Mouse (Mus musculus) myocyte (in vitro differentiated cells): ENCODE data around the gene Txndc15.
A peak's percentile ranks its signal among the peaks of the same experiment; 100 is the strongest.

ENCODE experiments used
- CEBPB ChIP-seq: IDR thresholded peaks from 2 replicates; pipeline ENCODE4 v1.6.1; 2011; ENCODE audit warnings: mild to moderate bottlenecking, moderate library complexity; ENCODE audit not compliant: poor library complexity, insufficient read depth, severe bottlenecking
- E2F4 ChIP-seq: IDR thresholded peaks from one replicate; pipeline ENCODE4 v1.6.1; 2011; ENCODE audit warnings: mild to moderate bottlenecking, control low read depth, moderate library complexity; ENCODE audit not compliant: insufficient read depth
- MAX ChIP-seq: IDR thresholded peaks from one replicate; pipeline ENCODE4 v1.6.1; 2011; ENCODE audit warnings: low read depth, mild to moderate bottlenecking, control low read depth
- MYOD1 ChIP-seq, 3 experiments: IDR thresholded peaks; one replicate each; pipeline ENCODE4 v1.6.1; 2011; ENCODE audit warnings: control low read depth in 2 of 3, low read depth in 2 of 3, mild to moderate bottlenecking in 2 of 3, moderate library complexity in 1 of 3; ENCODE audit not compliant: insufficient read length in 2 of 3, control insufficient read depth in 1 of 3
- MYOG ChIP-seq, 3 experiments: IDR thresholded peaks; one replicate each; pipeline ENCODE4 v1.6.1; 2011; ENCODE audit warnings: control low read depth in 2 of 3, low read depth in 2 of 3, mild to moderate bottlenecking in 2 of 3; ENCODE audit not compliant: insufficient read length in 2 of 3, control insufficient read depth in 1 of 3, insufficient read depth in 1 of 3
- POLR2A ChIP-seq: IDR thresholded peaks from one replicate; pipeline ENCODE4 v1.6.1; 2011; ENCODE audit warnings: low read depth, mild to moderate bottlenecking, control low read depth, moderate library complexity; ENCODE audit not compliant: insufficient read length
- POLR2AphosphoS2 ChIP-seq: IDR thresholded peaks from one replicate; pipeline ENCODE4 v1.6.1; 2011; ENCODE audit warnings: low read depth, control low read depth; ENCODE audit not compliant: insufficient read length
- SRF ChIP-seq: IDR thresholded peaks from one replicate; pipeline ENCODE4 v1.6.1; 2011; ENCODE audit warnings: low read depth; ENCODE audit not compliant: control insufficient read depth, insufficient read length
- TCF12 ChIP-seq: IDR thresholded peaks from one replicate; pipeline ENCODE4 v1.6.1; 2011; ENCODE audit warnings: mild to moderate bottlenecking, control low read depth; ENCODE audit not compliant: poor library complexity, insufficient read depth, severe bottlenecking
- TCF3 ChIP-seq: IDR thresholded peaks from one replicate; pipeline ENCODE4 v1.6.1; 2011; ENCODE audit warnings: low read depth, control low read depth; ENCODE audit not compliant: insufficient read length
- USF1 ChIP-seq: IDR thresholded peaks from one replicate; pipeline ENCODE4 v1.6.1; 2011; ENCODE audit warnings: low read depth, mild to moderate bottlenecking, control low read depth, moderate library complexity

GRCm38 (mm10) chr13:55727120-55727838 is 12.8 kb downstream of the Txndc15 start, which contains the start of gene Pcbd2:
- TF ChIP-seq E2F4 (peak; percentile 34), MYOG (IDR thresholded peaks at IDR 0.05; ENCODE audit: control insufficient read depth in 1 of 3, insufficient read depth in 1 of 3, insufficient read length in 2 of 3, low read depth in 2 of 3) (peak in 1 of 3 experiments; percentile 39), POLR2A (peak; percentile 85), TCF3 (no peak), TCF12 (no peak), SRF (no peak), MYOD1 (IDR thresholded peaks at IDR 0.05; ENCODE audit: control insufficient read depth in 1 of 3, insufficient read length in 2 of 3, low read depth in 2 of 3) (peak in 1 of 3 experiments; percentile 54), CEBPB (no peak), MAX (no peak), POLR2AphosphoS2 (peak; percentile 87), USF1 (no peak)
